Mouse (Mus musculus) megakaryocyte-erythroid progenitor cell, adult 5 weeks (primary cell): ENCODE data around the gene Lin7b. TPM values are rescaled to one million over a fixed set of nuclear protein-coding genes. Genes with fewer than 3 reads are reported as not detected.

ENCODE experiments used
- polyA plus RNA-seq: library from polyadenylated mRNA; stranded (reverse); fragments of >175 nt; gene quantifications from 2 replicates; pipeline ENCODE4 v1.2.3, GENCODE M21; 2012

The Lin7b gene
- polyA plus RNA-seq: 2.3 and 2.6 TPM in 2 replicates

GRCm38 (mm10) chr7:45370475-45371311, at the start of gene Lin7b:
TSS of gene Lin7b (minus strand) at chr7:45370583.

GRCm38 (mm10) chr7:45413113-45413863, 42.9 kb upstream of the Lin7b start, which contains the start of gene Ntf5:
TSS of gene Ntf5 (plus strand) at chr7:45413695.

GRCm38 (mm10) chr7:45405091-45406075, 35.0 kb upstream of the Lin7b start, which contains the start of gene Kcna7:
TSS of gene Kcna7 (plus strand) at chr7:45405653.

GRCm38 (mm10) chr7:45395578-45396336, 25.4 kb upstream of the Lin7b start, which contains the start of gene Snrnp70:
TSS of gene Snrnp70 (minus strand) at chr7:45395742.

GRCm38 (mm10) chr7:45366652-45367019, 3.7 kb downstream of the Lin7b start, which contains the start of gene Ppfia3:
TSS of gene Ppfia3 (minus strand) at chr7:45367019.

GRCm38 (mm10) chr7:45335056-45335455, 35.3 kb downstream of the Lin7b start, which contains the start of gene Hrc:
TSS of gene Hrc (plus strand) at chr7:45335290.

GRCm38 (mm10) chr7:45333431-45333982, 36.9 kb downstream of the Lin7b start, which contains the start of gene Trpm4:
TSS of gene Trpm4 (minus strand) at chr7:45333780.

Other genes starting within 250 kb of the Lin7b start
- 210 and 224 TPM in 2 replicates for gene Rps11, start 246.1 kb downstream of the Lin7b start, polyA plus RNA-seq
- gene Rpl13a, start 241.8 kb downstream of the Lin7b start, polyA plus RNA-seq: 4,327 and 5,290 TPM in 2 replicates
- 0.12 and 0.16 TPM in 2 replicates for gene Gm45713, start 234.4 kb downstream of the Lin7b start, polyA plus RNA-seq
- 15.4 and 21.4 TPM in 2 replicates for gene Flt3l, start 234.2 kb downstream of the Lin7b start, polyA plus RNA-seq
- 67.8 and 81.0 TPM in 2 replicates for gene Pih1d1, start 216.3 kb downstream of the Lin7b start, polyA plus RNA-seq
- 162 and 165 TPM in 2 replicates for gene Aldh16a1, start 216.0 kb downstream of the Lin7b start, polyA plus RNA-seq
- gene Slc17a7, start 206.6 kb downstream of the Lin7b start, polyA plus RNA-seq: 0.11 and 0.15 TPM in 2 replicates
- 0.16 and 0.29 TPM in 2 replicates for gene Gfy, start 191.0 kb downstream of the Lin7b start, polyA plus RNA-seq
- not detected in 2 replicates for gene Pth2, start 189.6 kb downstream of the Lin7b start, polyA plus RNA-seq
- 0.56 and 1.3 TPM in 2 replicates for gene Ccdc155, start 165.7 kb downstream of the Lin7b start, polyA plus RNA-seq
- 14.7 and 21.4 TPM in 2 replicates for gene Dkkl1, start 158.4 kb downstream of the Lin7b start, polyA plus RNA-seq
- 0.82 and 2.2 TPM in 2 replicates for gene Tead2, start 154.8 kb downstream of the Lin7b start, polyA plus RNA-seq
- gene Cd37, start 131.5 kb downstream of the Lin7b start, polyA plus RNA-seq: 173 and 185 TPM in 2 replicates
- not detected in 2 replicates for gene Slc6a16, start 129.5 kb downstream of the Lin7b start, polyA plus RNA-seq
- 0.09 TPM in 1 of 2 replicates, not detected in the other for gene Slc6a21, start 93.1 kb downstream of the Lin7b start, polyA plus RNA-seq
- 3.3 and 5.4 TPM in 2 replicates for gene Trpm4, start 36.8 kb downstream of the Lin7b start, polyA plus RNA-seq
- not detected in 2 replicates for gene Hrc, start 35.3 kb downstream of the Lin7b start, polyA plus RNA-seq
- gene Ppfia3, start 3.6 kb downstream of the Lin7b start, polyA plus RNA-seq: 0.56 TPM in 2 replicates
- gene Snrnp70, start 25.2 kb upstream of the Lin7b start, polyA plus RNA-seq: 920 and 1,244 TPM in 2 replicates
- 0.04 and 0.28 TPM in 2 replicates for gene Kcna7, start 35.1 kb upstream of the Lin7b start, polyA plus RNA-seq
- 0.04 TPM in 1 of 2 replicates, not detected in the other for gene Ntf5, start 43.1 kb upstream of the Lin7b start, polyA plus RNA-seq
- 0.11 TPM in 1 of 2 replicates, not detected in the other for gene Lhb, start 50.2 kb upstream of the Lin7b start, polyA plus RNA-seq
- gene Gys1, start 64.3 kb upstream of the Lin7b start, polyA plus RNA-seq: 28.3 and 36.5 TPM in 2 replicates
- gene Ruvbl2, start 67.5 kb upstream of the Lin7b start, polyA plus RNA-seq: 407 and 425 TPM in 2 replicates
- gene Ftl1, start 89.3 kb upstream of the Lin7b start, polyA plus RNA-seq: 3,550 and 4,748 TPM in 2 replicates
- 188 and 194 TPM in 2 replicates for gene Bax, start 96.3 kb upstream of the Lin7b start, polyA plus RNA-seq
- gene Tulp2, start 111.3 kb upstream of the Lin7b start, polyA plus RNA-seq: 0.05 TPM in 1 of 2 replicates, not detected in the other
- not detected in 2 replicates for gene Gm45808, start 116.2 kb upstream of the Lin7b start, polyA plus RNA-seq
- 4.6 TPM in 2 replicates for gene Dhdh, start 118.2 kb upstream of the Lin7b start, polyA plus RNA-seq
- 728 and 929 TPM in 2 replicates for gene Nucb1, start 139.8 kb upstream of the Lin7b start, polyA plus RNA-seq
- 397 and 438 TPM in 2 replicates for gene Ppp1r15a, start 155.7 kb upstream of the Lin7b start, polyA plus RNA-seq
- gene Plekha4, start 155.7 kb upstream of the Lin7b start, polyA plus RNA-seq: 0.93 and 1.1 TPM in 2 replicates
- gene Hsd17b14, start 184.3 kb upstream of the Lin7b start, polyA plus RNA-seq: 2.8 and 3.1 TPM in 2 replicates
- 58.9 and 61.2 TPM in 2 replicates for gene Bcat2, start 199.6 kb upstream of the Lin7b start, polyA plus RNA-seq
- not detected in 2 replicates for gene Fgf21, start 244.9 kb upstream of the Lin7b start, polyA plus RNA-seq
- not detected in 2 replicates for gene Fut1, start 246.7 kb upstream of the Lin7b start, polyA plus RNA-seq